Mouse (Mus musculus) limb, embryonic 13.5 days (tissue): ENCODE results near the gene Agap1. TPM values are rescaled to one million over a fixed set of nuclear protein-coding genes. Genes with fewer than 3 reads are reported as not detected.

Source experiments
- ATAC-seq: fragments of 200-750 bp; cut with Nextera tagmentation; 2 replicates; pipeline ENCODE4 v1.8.0; 2017; ENCODE audit warnings: low read depth, moderate number of reproducible peaks, moderate TSS enrichment; ENCODE audit not compliant: low FRiP score
- H3K27ac ChIP-seq: fragments of 300-500 bp; sonication (generic); 2 replicates; pipeline ENCODE4 v1.5.1; 2015; ENCODE audit warnings: inconsistent platforms, mild to moderate bottlenecking, moderate library complexity
- H3K27me3 ChIP-seq: fragments of 300-500 bp; sonication (generic); 2 replicates; pipeline ENCODE4 v1.6.1; 2015; ENCODE audit warnings: mild to moderate bottlenecking, inconsistent platforms
- H3K36me3 ChIP-seq: fragments of 300-500 bp; sonication (generic); 2 replicates; pipeline ENCODE4 v1.6.1; 2015; ENCODE audit warnings: inconsistent platforms, mild to moderate bottlenecking, moderate library complexity
- H3K4me1 ChIP-seq: fragments of 300-500 bp; sonication (generic); 2 replicates; pipeline ENCODE4 v1.6.1; 2015; ENCODE audit warnings: inconsistent platforms
- H3K4me2 ChIP-seq: fragments of 300-500 bp; sonication (generic); replicated peaks from 2 replicates; pipeline ENCODE4 v1.6.1; 2015; ENCODE audit warnings: inconsistent platforms, mild to moderate bottlenecking, moderate library complexity
- H3K4me3 ChIP-seq: fragments of 300-500 bp; sonication (generic); 2 replicates; pipeline ENCODE4 v1.5.1; 2015; ENCODE audit warnings: moderate library complexity, mild to moderate bottlenecking, inconsistent platforms
- H3K9ac ChIP-seq: fragments of 300-500 bp; sonication (generic); 2 replicates; pipeline ENCODE4 v1.6.1; 2015; ENCODE audit warnings: mild to moderate bottlenecking, inconsistent platforms
- H3K9me3 ChIP-seq: fragments of 300-500 bp; sonication (generic); 2 replicates; pipeline ENCODE4 v1.6.1; 2016; ENCODE audit warnings: inconsistent platforms
- WGBS: fragments of 180-500 bp; shearing (Covaris S2); methylation state at CpG from one replicate; pipeline ENCODE4 v1.1.7; 2015; 5-methylcytosine and 5-hydroxymethylcytosine counted together
- polyA plus RNA-seq: library from polyadenylated mRNA; unstranded; fragments of >200 nt; fragmentation: Nextera tagmentation; extraction: Ambion mirVana; gene quantifications from 2 replicates; pipeline ENCODE4 v1.2.1, GENCODE M21; 2015

Gene Agap1
- polyA plus RNA-seq, 1 experiment from 2014 or later, result 13.3 TPM

DNA sequence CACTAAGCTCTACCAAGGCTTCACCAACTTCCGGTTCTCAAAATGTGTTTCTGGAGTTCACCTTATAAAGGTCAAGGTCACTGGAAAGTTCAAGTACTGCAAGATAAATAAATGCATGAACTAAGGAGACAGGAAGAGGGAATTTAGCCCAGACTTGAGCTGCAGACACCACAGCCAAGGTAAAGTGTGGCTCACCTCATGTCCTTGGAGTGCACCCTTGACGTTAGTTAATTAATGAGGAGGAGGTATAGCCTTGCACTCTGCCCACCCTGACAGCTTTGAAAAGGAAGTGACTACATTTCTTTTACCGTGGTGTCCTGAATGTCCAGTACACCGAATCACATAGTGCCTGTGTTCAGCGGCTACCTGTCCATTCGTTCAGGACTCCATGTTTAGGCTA lies 15.3 kb upstream of the Agap1 start:
- H3K36me3 ChIP-seq, result no peaks in the 10 kb centered on the region
- ATAC-seq, result no peak
- peaks cover 29% of the 10 kb centered on the region for H3K4me1 ChIP-seq
- H3K4me2 ChIP-seq, result no peak overlapping the region
- no peaks in the 10 kb centered on the region for H3K27me3 ChIP-seq
- H3K9me3 ChIP-seq, result no peaks in the 10 kb centered on the region
- no peak overlapping the region for H3K9ac ChIP-seq
- WGBS, result 63% methylated on average over 6 of the region's 6 CpGs
- H3K27ac ChIP-seq, result no peak overlapping the region
- no peak overlapping the region for H3K4me3 ChIP-seq

DNA sequence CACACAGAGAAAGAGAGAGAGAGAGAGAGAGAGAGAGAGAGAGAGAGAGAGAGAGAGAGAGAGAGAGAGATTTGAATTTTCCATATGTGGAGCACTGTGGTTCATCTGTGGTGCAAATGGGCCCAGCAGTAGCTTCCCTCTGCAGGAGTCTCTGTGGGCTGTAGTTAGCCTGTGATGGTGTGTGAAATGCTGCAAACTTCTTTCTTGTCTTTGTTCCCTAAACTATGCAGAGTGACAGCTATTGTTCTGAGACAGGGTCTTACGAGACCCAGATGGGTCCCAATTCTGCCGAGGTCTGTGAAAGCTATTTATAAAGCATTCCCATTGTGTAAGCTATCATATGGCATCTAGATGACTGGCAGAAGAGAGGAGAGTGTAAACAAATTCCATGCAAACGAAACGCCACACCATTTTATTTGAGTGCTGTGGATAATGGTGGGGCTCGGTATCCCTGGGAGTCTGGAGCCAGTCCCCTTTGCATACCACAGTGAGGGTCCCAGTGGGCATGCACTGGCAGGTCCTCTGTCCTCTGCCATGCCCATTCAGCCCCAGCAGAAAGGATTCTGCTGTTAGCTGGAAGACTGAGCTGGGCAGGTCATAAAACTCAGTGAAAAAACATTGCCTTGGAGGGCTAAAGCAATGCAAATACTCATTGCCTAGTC lies 13.2 kb upstream of the Agap1 start:
- no peak overlapping the region for H3K4me2 ChIP-seq
- no peaks in the 10 kb centered on the region for H3K27me3 ChIP-seq
- H3K36me3 ChIP-seq, result no peaks in the 10 kb centered on the region
- no peaks in the 10 kb centered on the region for H3K9me3 ChIP-seq
- H3K27ac ChIP-seq, result no peak overlapping the region
- no peak for ATAC-seq
- 28% methylated on average over 5 of the region's 5 CpGs for WGBS
- H3K9ac ChIP-seq, result no peak overlapping the region
- H3K4me1 ChIP-seq, result peaks cover 29% of the 10 kb centered on the region
- no peak overlapping the region for H3K4me3 ChIP-seq

DNA sequence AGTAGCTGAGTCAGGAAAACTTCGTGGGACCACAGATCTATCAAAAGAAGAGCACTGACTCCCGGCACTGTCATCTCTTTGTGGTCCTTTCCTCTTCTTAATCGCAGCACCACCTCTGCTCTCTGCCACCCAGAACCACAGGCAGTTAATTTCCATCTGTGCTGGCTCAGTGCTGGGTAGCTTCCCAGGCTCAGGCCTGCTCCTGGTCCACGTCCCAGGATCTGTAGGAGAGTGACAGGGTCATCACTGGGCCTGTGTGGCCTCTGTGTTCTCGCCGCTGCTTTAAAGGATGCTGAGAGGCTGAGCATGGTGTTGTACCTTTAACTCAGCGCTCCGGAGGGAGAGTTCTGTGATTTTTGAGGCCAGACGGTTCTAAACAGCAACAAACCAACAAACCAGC lies 11.1 kb upstream of the Agap1 start:
- WGBS, result 69% methylated on average over 9 of the region's 9 CpGs
- ATAC-seq, result no peak
- H3K4me1 ChIP-seq, result peaks cover 28% of the 10 kb centered on the region
- no peak overlapping the region for H3K4me3 ChIP-seq
- no peak overlapping the region for H3K9ac ChIP-seq
- H3K27ac ChIP-seq, result no peak overlapping the region
- H3K27me3 ChIP-seq, result no peaks in the 10 kb centered on the region
- no peaks in the 10 kb centered on the region for H3K36me3 ChIP-seq
- no peak overlapping the region for H3K4me2 ChIP-seq
- H3K9me3 ChIP-seq, result no peaks in the 10 kb centered on the region

DNA sequence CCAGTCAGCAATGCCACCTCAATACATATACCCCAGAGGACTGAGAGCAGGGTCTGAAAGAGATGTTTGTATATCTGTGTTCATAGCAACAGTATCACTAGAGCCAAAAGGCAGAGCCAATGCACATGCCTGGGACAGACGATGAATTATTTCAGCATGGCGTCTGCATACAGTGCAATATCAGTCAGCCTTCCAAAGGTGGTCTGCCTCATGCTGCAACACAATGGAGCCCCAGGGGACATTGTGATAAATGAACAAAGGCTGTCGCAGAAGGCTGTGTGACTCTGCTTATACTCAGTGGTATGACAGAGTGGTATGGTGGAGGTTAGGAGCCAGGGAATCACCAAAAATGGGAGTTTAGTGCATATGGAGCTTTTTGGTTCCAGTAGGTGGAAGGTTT lies 10.6 kb upstream of the Agap1 start:
- WGBS, result 77% methylated on average over 3 of the region's 3 CpGs
- H3K27me3 ChIP-seq, result no peaks in the 10 kb centered on the region
- H3K9me3 ChIP-seq, result no peaks in the 10 kb centered on the region
- H3K27ac ChIP-seq, result no peak overlapping the region
- H3K9ac ChIP-seq, result no peak overlapping the region
- H3K4me3 ChIP-seq, result no peak overlapping the region
- no peaks in the 10 kb centered on the region for H3K36me3 ChIP-seq
- no peak for ATAC-seq
- peaks cover 23% of the 10 kb centered on the region for H3K4me1 ChIP-seq
- H3K4me2 ChIP-seq, result no peak overlapping the region

DNA sequence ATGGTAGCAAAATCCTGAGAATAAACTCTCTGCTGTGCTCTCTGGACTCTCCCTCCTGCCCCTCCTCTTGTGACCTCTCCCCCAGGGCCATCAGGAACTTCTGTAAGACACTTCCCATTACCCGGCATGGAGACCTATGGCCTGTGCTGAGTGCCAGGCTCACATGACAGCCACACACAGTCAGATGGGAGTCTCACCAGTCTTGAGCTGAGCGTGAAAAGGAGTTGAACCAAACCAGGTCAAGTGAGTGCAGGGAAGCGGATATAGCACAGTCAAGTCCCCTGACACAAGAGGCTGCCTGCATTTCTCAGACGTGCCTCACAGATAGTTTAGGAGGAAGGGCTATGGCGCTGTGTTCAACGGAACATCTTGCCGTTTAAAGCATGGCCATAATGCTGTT lies 4.5 kb upstream of the Agap1 start:
- Histone ChIP-seq H3K9me3 (no peaks in the 10 kb centered on the region), H3K27ac (no peak overlapping the region), H3K27me3 (no peaks in the 10 kb centered on the region), H3K4me1 (0 out of 2 replicates have a peak, but pooled peaks cover 7% of the 10 kb centered on the region), H3K36me3 (no peaks in the 10 kb centered on the region), H3K9ac (no peak overlapping the region), H3K4me3 (no peak overlapping the region), H3K4me2 (no peak overlapping the region)
- no peak for ATAC-seq
- WGBS, result 84% methylated on average over 7 of the region's 7 CpGs

- ATAC-seq, result no peak
- 93% methylated on average over 8 of the region's 8 CpGs for WGBS
Measured at GRCm38 (mm10) chr1:89452138-89452537, 2.5 kb upstream of the Agap1 start.

GRCm38 (mm10) chr1:89453666-89454065 lies 940 bp upstream of the Agap1 start:
- WGBS, result 32% methylated on average over 6 of the region's 6 CpGs
- Histone ChIP-seq H3K4me1 (peaks cover 28% of the 10 kb centered on the region), H3K9me3 (peaks cover 8% of the 10 kb centered on the region), H3K4me2 (peak overlapping the region; percentile 99), H3K27ac (peak overlapping the region; percentile 55; the same call in 1 of the 2 replicates), H3K36me3 (peaks cover 10% of the 10 kb centered on the region; the same call in 1 of the 2 replicates), H3K27me3 (no peaks in the 10 kb centered on the region), H3K9ac (peak overlapping the region; percentile 91), H3K4me3 (peak overlapping the region; percentile 82)
- ATAC-seq, result no peak

More at GRCm38 (mm10) chr1:89452138-89452537, 2.5 kb upstream of the Agap1 start:
- Histone ChIP-seq H3K9ac (no peak overlapping the region), H3K4me3 (no peak overlapping the region), H3K4me2 (no peak overlapping the region), H3K9me3 (no peaks in the 10 kb centered on the region), H3K4me1 (peaks cover 22% of the 10 kb centered on the region), H3K27ac (no peak overlapping the region), H3K36me3 (no peaks in the 10 kb centered on the region), H3K27me3 (no peaks in the 10 kb centered on the region)

DNA sequence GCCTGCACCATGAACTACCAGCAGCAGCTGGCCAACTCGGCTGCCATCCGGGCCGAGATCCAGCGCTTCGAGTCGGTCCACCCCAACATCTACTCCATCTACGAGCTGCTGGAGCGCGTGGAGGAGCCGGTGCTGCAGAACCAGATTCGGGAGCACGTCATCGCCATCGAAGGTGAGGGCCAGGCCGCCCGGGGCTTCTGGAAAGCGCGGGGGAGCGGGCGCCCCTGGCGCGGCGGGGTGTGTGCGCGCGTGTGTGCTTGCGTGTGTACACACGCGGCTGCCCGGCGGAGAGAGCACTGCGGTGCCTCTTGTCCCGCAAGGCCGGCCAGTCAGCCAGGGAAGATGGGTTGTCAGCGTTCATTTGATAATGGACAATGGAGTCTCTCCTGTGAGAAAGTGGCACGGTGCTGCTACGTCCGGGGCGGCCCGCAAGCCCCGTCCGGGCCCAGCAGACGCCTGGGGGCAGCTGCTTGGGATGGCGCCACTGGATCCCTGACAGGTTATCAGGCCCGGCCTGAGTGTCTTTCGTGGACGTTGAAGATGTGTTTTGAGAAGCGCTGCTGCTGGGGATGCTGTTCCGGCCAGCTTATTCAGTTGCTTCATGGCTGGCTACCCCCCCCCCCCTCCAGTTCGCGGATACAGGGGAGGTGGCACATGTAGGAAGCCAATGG lies 950 bp downstream of the Agap1 start:
- Histone ChIP-seq H3K4me2 (peak overlapping the region; percentile 99), H3K4me3 (peak overlapping the region; percentile 82), H3K9me3 (peaks cover 9% of the 10 kb centered on the region), H3K9ac (peak overlapping the region; percentile 91), H3K36me3 (peaks cover 12% of the 10 kb centered on the region; the same call in 1 of the 2 replicates), H3K4me1 (peaks cover 37% of the 10 kb centered on the region), H3K27ac (0 out of 2 replicates have a peak overlapping the region, but pooled peaks have one; percentile 87), H3K27me3 (no peaks in the 10 kb centered on the region)
- WGBS, result under 1% methylated on average over 51 of the region's 51 CpGs
- ATAC-seq, result no peak

DNA sequence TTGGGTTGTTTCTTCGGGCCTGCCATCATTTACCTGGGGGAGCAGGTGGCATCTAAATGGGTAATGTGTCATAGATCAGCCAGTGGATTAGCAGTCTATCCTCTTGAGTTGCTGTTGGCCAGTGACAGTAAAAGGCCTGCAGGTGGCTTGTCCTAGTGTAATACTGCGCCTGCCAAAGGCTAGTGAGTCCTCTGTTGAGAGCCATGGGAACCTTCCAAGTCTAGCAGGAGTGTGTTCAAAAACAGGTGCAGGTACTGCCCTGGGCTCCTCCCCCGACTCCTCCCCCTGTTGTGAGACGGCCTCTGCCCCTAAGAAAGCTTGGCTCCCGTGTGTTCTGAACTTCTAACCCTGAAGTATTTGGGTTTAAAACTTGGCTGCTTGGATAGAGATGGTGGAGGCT lies 1.9 kb downstream of the Agap1 start:
- peaks cover 46% of the 10 kb centered on the region for H3K4me1 ChIP-seq
- peak overlapping the region; percentile 99 for H3K4me2 ChIP-seq
- ATAC-seq, result no peak
- peak overlapping the region; percentile 91 for H3K9ac ChIP-seq
- H3K27ac ChIP-seq, result no peak overlapping the region
- H3K27me3 ChIP-seq, result no peaks in the 10 kb centered on the region
- peaks cover 12% of the 10 kb centered on the region; the same call in 1 of the 2 replicates for H3K36me3 ChIP-seq
- 24% methylated on average over 5 of the region's 5 CpGs for WGBS
- peak overlapping the region; percentile 82 for H3K4me3 ChIP-seq
- H3K9me3 ChIP-seq, result peaks cover 9% of the 10 kb centered on the region

- ATAC-seq, result no peak
- Histone ChIP-seq H3K4me1 (peaks cover 54% of the 10 kb centered on the region), H3K27ac (no peak overlapping the region), H3K9me3 (peaks cover 9% of the 10 kb centered on the region), H3K27me3 (no peaks in the 10 kb centered on the region), H3K4me2 (peak overlapping the region; percentile 99), H3K9ac (peak overlapping the region; percentile 14; the same call in 1 of the 2 replicates), H3K4me3 (peak overlapping the region; percentile 82), H3K36me3 (peaks cover 12% of the 10 kb centered on the region; the same call in 1 of the 2 replicates)
- 68% methylated on average over 17 of the region's 17 CpGs for WGBS
Measured at GRCm38 (mm10) chr1:89457126-89458031, 2.8 kb downstream of the Agap1 start.

DNA sequence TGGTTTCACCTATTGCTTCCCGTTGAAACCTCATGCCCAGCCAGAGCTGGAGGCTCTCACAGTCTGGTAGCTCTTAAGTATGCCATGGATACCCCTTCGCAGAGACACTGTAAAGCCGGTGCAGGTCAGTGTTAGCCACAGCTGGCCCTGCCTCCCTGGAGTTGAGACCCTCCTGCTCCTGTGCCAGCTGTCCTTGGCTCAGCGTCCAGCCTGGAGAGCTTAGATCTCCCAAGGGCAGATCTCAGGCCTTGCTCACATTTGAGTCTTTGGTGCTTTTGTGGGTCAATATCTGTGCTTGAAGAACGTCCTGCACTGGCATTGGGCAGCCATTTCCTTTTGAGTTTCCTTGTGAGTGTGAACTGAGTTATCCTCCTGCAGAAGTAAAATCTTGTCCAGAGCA lies 7.3 kb downstream of the Agap1 start:
- Histone ChIP-seq H3K4me2 (no peak overlapping the region), H3K36me3 (peaks cover 12% of the 10 kb centered on the region; the same call in 1 of the 2 replicates), H3K27me3 (no peaks in the 10 kb centered on the region), H3K4me3 (no peak overlapping the region), H3K9me3 (peaks cover 9% of the 10 kb centered on the region), H3K27ac (no peak overlapping the region), H3K4me1 (peaks cover 70% of the 10 kb centered on the region), H3K9ac (no peak overlapping the region)
- 84% methylated on average over 5 of the region's 5 CpGs for WGBS
- ATAC-seq, result no peak
